Mouse (Mus musculus) embryonic facial prominence, embryonic 14.5 days (tissue): ENCODE results near the gene Mbtd1. TPM values are rescaled to one million over a fixed set of nuclear protein-coding genes. Genes with fewer than 3 reads are reported as not detected.
A peak's percentile ranks its signal among the peaks of the same experiment; 100 is the strongest.

Source experiments
- ATAC-seq: fragments of 200-750 bp; cut with Nextera tagmentation; 2 replicates; pipeline ENCODE4 v1.8.0; 2017; ENCODE audit warnings: low read depth, moderate number of reproducible peaks, moderate TSS enrichment
- DNase-seq: peaks from one replicate; pipeline ENCODE4 v3.0.0-alpha.2; 2015; ENCODE audit warnings: low spot score
- H3K27ac ChIP-seq: fragments of 300-500 bp; sonication (generic); replicated peaks from 2 replicates; pipeline ENCODE4 v1.5.1; 2014; ENCODE audit warnings: low read depth, mild to moderate bottlenecking, low read length, moderate library complexity
- H3K27me3 ChIP-seq: fragments of 300-500 bp; sonication (generic); replicated peaks from 2 replicates; pipeline ENCODE4 v1.6.1; 2014; ENCODE audit warnings: low read length; ENCODE audit not compliant: control insufficient read depth, insufficient read depth
- H3K36me3 ChIP-seq: fragments of 300-500 bp; sonication (generic); 2 replicates; pipeline ENCODE4 v1.6.1; 2014; ENCODE audit warnings: low read length, mixed read lengths; ENCODE audit not compliant: control insufficient read depth, insufficient read depth
- H3K4me1 ChIP-seq: fragments of 300-500 bp; sonication (generic); 2 replicates; pipeline ENCODE4 v1.6.1; 2014; ENCODE audit warnings: antibody characterized with exemption, low read length; ENCODE audit not compliant: control insufficient read depth, insufficient read depth
- H3K4me2 ChIP-seq: fragments of 300-500 bp; sonication (generic); 2 replicates; pipeline ENCODE4 v1.6.1; 2014; ENCODE audit warnings: low read depth, mild to moderate bottlenecking, low read length, moderate library complexity, mixed read lengths
- H3K4me3 ChIP-seq: fragments of 300-500 bp; sonication (generic); 2 replicates; pipeline ENCODE4 v1.5.1; 2014; ENCODE audit warnings: low read depth, mild to moderate bottlenecking, low read length
- H3K9ac ChIP-seq: fragments of 300-500 bp; sonication (generic); 2 replicates; pipeline ENCODE4 v1.6.1; 2014; ENCODE audit warnings: low read depth, mild to moderate bottlenecking, low read length, moderate library complexity, mixed read lengths
- H3K9me3 ChIP-seq: fragments of 300-500 bp; sonication (generic); 2 replicates; pipeline ENCODE4 v1.6.1; 2016; ENCODE audit warnings: low read length; ENCODE audit not compliant: control insufficient read depth
- WGBS: fragments of 180-500 bp; shearing (Covaris S2); extraction: QIAGEN DNeasy Blood & Tissue Kit; methylation state at CpG from one replicate; pipeline ENCODE4 v1.1.7; 2014; 5-methylcytosine and 5-hydroxymethylcytosine counted together
- polyA plus RNA-seq: library from polyadenylated mRNA; unstranded; fragments of >200 nt; fragmentation: Nextera tagmentation; extraction: Ambion mirVana; gene quantifications from 2 replicates; pipeline ENCODE4 v1.2.1, GENCODE M21; 2014

Gene Mbtd1
- polyA plus RNA-seq, 1 experiment from 2014 or later = 17.3 TPM

DNA sequence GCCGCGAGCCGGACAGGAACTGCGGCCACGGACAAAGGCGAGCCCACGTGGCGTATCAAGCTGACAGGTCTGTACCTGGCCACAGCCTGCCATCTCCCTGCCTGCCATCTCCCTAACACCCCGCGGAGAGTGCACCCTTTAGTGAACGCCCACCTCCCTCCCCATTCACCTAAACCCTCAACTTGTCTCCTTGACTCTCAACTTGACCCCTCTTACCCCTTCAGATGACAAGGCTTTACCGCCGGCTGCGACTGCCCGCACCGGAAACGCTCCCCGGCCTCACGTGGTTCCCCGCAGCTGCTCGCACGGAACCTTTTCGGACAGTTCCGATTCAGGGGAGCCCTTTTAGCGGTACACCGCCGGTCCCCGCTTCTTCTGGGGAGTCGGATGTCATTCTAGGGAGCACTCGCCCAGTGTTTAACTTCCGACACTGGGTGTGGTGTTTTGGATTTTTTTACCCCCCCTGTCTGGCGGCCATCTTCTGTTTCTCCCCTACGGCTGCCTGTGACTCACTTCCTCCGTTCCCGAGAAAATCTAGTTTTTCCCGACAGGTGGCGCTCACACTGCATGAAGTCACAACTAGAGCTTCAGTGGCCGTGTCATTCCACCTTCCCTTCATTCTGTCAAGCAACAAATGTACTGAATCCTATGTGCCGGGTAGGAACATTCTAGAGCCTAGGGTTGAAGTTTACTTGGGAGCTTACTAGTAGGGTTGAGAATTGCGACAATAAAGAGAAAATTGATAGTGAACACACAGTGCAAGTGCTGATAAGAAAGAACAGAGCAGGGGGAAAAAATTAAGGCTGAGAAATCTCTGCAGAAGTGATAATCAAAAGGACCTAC is 82.6 kb downstream of the Mbtd1 start, which contains the start of the genes Gm20390 and Nme1:
Gene Gm20390 (minus strand): TSS at position 289 of the 843 bp plus-strand sequence.
Gene Nme1 (minus strand): TSS at position 517 of the 843 bp plus-strand sequence.
- under 1% methylated on average over 37 of the region's 40 CpGs for WGBS

DNA sequence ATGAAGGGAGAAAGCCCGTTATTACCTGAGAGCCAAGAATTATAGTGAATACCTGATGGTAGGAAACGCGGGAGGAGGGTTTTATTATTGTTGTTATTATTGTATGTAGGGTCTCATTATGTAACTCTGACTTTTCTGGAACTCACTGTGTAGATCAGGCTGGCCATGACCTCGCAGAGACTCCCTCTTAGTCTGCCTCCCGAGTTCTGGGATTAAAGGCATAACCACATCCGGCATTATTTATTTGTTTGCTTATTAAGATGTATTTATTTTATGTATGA is 83.1 kb downstream of the Mbtd1 start:
- Histone ChIP-seq H3K9ac (peak overlapping the region; percentile 54), H3K36me3 (peaks cover 20% of the 10 kb centered on the region), H3K27ac (peak overlapping the region; percentile 65; the same call in 1 of the 2 replicates), H3K27me3 (no peaks in the 10 kb centered on the region), H3K9me3 (no peaks in the 10 kb centered on the region), H3K4me2 (peak overlapping the region; percentile 61), H3K4me1 (peaks cover 9% of the 10 kb centered on the region), H3K4me3 (peak overlapping the region; percentile 72)
- DNase-seq = no peak
- ATAC-seq = no peak
- WGBS = 40% methylated on average over 6 of the region's 6 CpGs

More for the DNA sequence above, 82.6 kb downstream of the Mbtd1 start, which contains the start of the genes Gm20390 and Nme1:
- DNase-seq = peak; percentile 99
- peak within 1 kb of the TSS; percentile 61 for H3K4me2 ChIP-seq
- peak within 1 kb of the TSS; percentile 76 for H3K9ac ChIP-seq
- H3K9me3 ChIP-seq = no peaks in the 10 kb centered on the region
- peaks cover 26% of the 10 kb centered on the region for H3K36me3 ChIP-seq
- peaks cover 9% of the 10 kb centered on the region for H3K4me1 ChIP-seq
- H3K27me3 ChIP-seq = no peaks in the 10 kb centered on the region
- peak; percentile 96 for ATAC-seq
- peak within 1 kb of the TSS; percentile 70 for H3K27ac ChIP-seq
- peak within 1 kb of the TSS; percentile 72 for H3K4me3 ChIP-seq

DNA sequence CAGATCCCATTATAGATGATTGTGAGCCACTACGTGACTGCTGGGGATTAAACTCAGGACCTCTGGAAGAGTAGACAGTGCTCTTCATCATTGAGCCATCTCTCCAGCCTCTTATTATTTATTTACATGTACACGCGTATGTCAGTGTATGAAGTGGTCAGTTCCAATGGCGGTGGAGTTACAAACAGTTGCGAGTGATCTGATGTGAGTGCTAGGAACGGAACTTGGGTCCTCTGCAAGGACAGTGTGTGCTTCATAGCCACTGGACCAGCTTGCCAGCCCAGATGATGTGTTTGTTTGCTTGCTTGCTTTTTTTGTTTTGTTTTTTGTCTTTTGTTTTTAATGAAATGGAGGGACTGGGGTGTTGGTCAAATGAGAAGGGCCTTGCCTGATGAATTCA is 83.5 kb downstream of the Mbtd1 start:
- peaks cover 17% of the 10 kb centered on the region for H3K36me3 ChIP-seq
- H3K9ac ChIP-seq = peak overlapping the region; percentile 54; the same call in 1 of the 2 replicates
- peak overlapping the region; percentile 61; the same call in 1 of the 2 replicates for H3K4me2 ChIP-seq
- no peaks in the 10 kb centered on the region for H3K9me3 ChIP-seq
- no peak for ATAC-seq
- WGBS = 89% methylated on average over 6 of the region's 6 CpGs
- H3K27me3 ChIP-seq = no peaks in the 10 kb centered on the region
- H3K4me1 ChIP-seq = peaks cover 9% of the 10 kb centered on the region
- H3K4me3 ChIP-seq = no peak overlapping the region
- no peak overlapping the region for H3K27ac ChIP-seq
- DNase-seq = no peak

DNA sequence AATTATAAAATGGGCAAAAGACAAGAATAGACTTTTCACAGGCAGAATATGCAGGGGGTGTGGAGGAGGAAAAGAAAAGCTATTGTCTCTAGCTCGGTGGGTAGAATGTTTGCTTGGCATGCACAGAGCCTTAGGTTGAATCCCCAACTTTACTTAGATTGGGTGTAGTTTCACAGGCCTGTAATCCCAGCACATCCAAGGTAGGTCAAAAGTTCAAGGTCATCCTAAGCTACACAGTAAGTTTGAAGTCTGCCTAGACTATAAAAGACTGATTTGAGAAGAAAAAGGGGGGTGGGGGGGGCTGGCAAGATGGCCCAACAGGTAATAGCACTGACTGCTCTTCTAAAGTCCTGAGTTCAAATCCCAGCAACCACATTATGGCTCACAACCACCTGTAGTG is 84.1 kb downstream of the Mbtd1 start:
- DNase-seq (no peak), ATAC-seq (no peak)
- Histone ChIP-seq H3K27ac (no peak overlapping the region), H3K27me3 (no peaks in the 10 kb centered on the region), H3K36me3 (peaks cover 10% of the 10 kb centered on the region), H3K4me3 (no peak overlapping the region), H3K9me3 (no peaks in the 10 kb centered on the region), H3K4me2 (no peak overlapping the region), H3K9ac (no peak overlapping the region), H3K4me1 (peaks cover 9% of the 10 kb centered on the region)
- 83% methylated on average over 1 of the region's 1 CpGs for WGBS

DNA sequence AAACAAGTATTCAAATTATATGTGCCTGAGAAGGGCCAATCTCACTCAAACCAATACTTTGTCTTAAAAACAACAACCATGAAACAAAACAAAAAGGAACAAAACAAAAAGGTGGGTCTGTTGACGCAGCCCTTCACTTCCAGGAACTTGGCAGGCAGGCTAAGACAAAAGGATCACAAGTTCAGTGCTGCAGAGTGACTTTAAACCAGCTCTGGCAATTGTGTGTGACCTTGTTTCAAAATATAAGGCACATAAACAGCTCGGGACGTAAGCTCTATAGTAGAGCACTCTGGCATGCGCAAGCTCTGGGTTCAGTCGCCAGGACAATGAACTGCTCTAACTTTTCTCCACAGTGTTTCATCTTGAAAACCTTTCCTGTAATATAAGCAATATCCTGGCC is 87.3 kb downstream of the Mbtd1 start:
- WGBS = 86% methylated on average over 5 of the region's 5 CpGs
- no peaks in the 10 kb centered on the region for H3K9me3 ChIP-seq
- no peak overlapping the region for H3K4me2 ChIP-seq
- no peak overlapping the region for H3K4me3 ChIP-seq
- peaks cover 4% of the 10 kb centered on the region; the same call in 1 of the 2 replicates for H3K4me1 ChIP-seq
- H3K27ac ChIP-seq = no peak overlapping the region
- ATAC-seq (no peak), DNase-seq (no peak)
- H3K27me3 ChIP-seq = no peaks in the 10 kb centered on the region
- no peaks in the 10 kb centered on the region for H3K36me3 ChIP-seq
- no peak overlapping the region for H3K9ac ChIP-seq

DNA sequence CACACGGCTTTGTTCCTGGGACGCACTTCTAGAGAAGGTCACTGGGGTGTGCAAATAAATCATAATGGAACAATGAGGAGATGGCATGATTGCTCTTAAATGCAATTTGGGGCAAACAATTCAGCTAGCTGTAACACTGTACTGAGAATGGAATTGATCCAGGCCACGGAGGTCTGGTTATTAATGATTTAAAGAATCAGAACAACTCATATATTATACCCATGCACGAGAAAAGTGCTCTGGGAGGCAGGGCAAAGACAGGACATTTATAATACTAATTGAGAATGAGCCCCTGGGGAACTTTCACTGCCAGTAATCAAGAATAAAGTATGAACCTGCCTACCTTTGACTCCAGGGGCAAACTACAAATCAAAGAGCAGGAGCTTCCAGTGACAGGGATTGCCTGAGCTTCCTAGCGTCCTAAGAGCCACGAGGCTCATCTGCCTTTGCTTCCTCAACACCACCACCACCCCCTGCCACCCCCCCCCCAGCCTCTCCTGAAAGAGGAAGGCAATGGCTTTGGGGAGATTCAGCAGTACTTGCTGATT is 93.9 kb downstream of the Mbtd1 start:
- Histone ChIP-seq H3K4me2 (no peak overlapping the region), H3K4me1 (no peaks in the 10 kb centered on the region), H3K9ac (no peak overlapping the region), H3K4me3 (no peak overlapping the region), H3K36me3 (no peaks in the 10 kb centered on the region), H3K27me3 (no peaks in the 10 kb centered on the region), H3K27ac (no peak overlapping the region), H3K9me3 (no peaks in the 10 kb centered on the region)
- 46% methylated on average over 6 of the region's 6 CpGs for WGBS
- DNase-seq = no peak
- no peak for ATAC-seq

DNA sequence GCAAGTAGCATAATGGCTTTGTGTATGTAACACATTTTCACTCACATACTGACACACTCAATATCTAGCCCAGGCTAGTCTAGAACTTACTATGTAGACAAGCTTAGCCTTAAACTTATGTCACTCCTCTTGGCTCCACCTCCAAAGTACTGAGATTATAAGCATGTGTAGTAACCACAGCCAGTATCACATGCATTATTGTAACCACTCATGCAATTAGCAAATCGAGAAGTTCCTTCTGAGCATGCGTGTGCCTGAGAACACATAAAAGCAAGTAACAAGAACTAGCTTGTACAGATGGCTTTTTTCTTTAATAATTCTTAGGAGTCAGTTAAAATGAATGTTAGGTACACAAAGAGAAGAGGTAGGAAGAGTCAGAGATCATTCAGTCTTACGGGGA is 99.0 kb downstream of the Mbtd1 start:
- ATAC-seq = no peak
- no peak for DNase-seq
- no peak overlapping the region for H3K27ac ChIP-seq
- no peaks in the 10 kb centered on the region for H3K9me3 ChIP-seq
- 83% methylated on average over 3 of the region's 3 CpGs for WGBS
- peaks cover 4% of the 10 kb centered on the region; the same call in 1 of the 2 replicates for H3K4me1 ChIP-seq
- no peak overlapping the region for H3K4me2 ChIP-seq
- H3K36me3 ChIP-seq = no peaks in the 10 kb centered on the region
- no peaks in the 10 kb centered on the region for H3K27me3 ChIP-seq
- no peak overlapping the region for H3K9ac ChIP-seq
- H3K4me3 ChIP-seq = no peak overlapping the region

DNA sequence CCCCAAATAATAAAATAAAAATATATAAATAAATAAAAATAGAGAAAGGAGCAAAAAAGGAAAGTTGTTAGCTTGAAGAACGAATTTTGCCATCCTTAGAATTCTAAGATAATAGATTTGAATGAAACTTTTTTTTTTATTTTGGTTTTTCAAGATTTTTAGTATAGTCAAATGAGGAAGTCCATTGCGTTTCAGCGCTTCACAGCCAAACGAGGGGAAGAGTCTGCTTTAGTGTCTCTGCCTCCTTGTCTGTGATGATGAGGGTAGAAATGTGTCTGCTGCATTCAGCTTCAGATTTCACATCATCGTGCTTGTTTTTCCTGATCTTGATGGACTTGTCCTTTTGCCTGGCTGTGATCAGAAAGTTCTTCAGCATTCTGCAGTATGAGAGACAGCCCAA is 99.6 kb downstream of the Mbtd1 start:
- WGBS = 81% methylated on average over 5 of the region's 5 CpGs
- no peak overlapping the region for H3K9ac ChIP-seq

More for the DNA sequence above, 99.6 kb downstream of the Mbtd1 start:
- Histone ChIP-seq H3K27me3 (no peaks in the 10 kb centered on the region), H3K4me1 (peaks cover 4% of the 10 kb centered on the region; the same call in 1 of the 2 replicates), H3K4me2 (no peak overlapping the region), H3K9me3 (no peaks in the 10 kb centered on the region), H3K27ac (no peak overlapping the region), H3K36me3 (no peaks in the 10 kb centered on the region), H3K4me3 (no peak overlapping the region)
- DNase-seq = no peak
- no peak for ATAC-seq
